Mouse (Mus musculus) intestine, embryonic 14.5 days (tissue): ENCODE measurements around the gene Ldb2. TPM values are rescaled to one million over a fixed set of nuclear protein-coding genes. Genes with fewer than 3 reads are reported as not detected.

Experiments
- ATAC-seq: fragments of 200-750 bp; cut with Nextera tagmentation; replicated peaks from 2 replicates; pipeline ENCODE4 v1.8.0; 2017; ENCODE audit warnings: low read depth, moderate number of reproducible peaks, moderate TSS enrichment, moderate library complexity; ENCODE audit not compliant: low FRiP score, low TSS enrichment
- DNase-seq: peaks from one replicate; pipeline ENCODE4 v3.0.0-alpha.2; 2018; ENCODE audit warnings: low spot score
- H3K27ac ChIP-seq: fragments of 300-500 bp; sonication (generic); 2 replicates; pipeline ENCODE4 v1.5.1; 2014; ENCODE audit warnings: low read depth, mild to moderate bottlenecking, control low read depth
- H3K27me3 ChIP-seq: fragments of 300-500 bp; sonication (generic); replicated peaks from 2 replicates; pipeline ENCODE4 v1.6.1; 2014; ENCODE audit warnings: low read length, control low read depth; ENCODE audit not compliant: control insufficient read depth, insufficient read depth
- H3K36me3 ChIP-seq: fragments of 300-500 bp; sonication (generic); 2 replicates; pipeline ENCODE4 v1.6.1; 2014; ENCODE audit warnings: low read length, control low read depth; ENCODE audit not compliant: control insufficient read depth, insufficient read depth
- H3K4me1 ChIP-seq: fragments of 300-500 bp; sonication (generic); replicated peaks from 2 replicates; pipeline ENCODE4 v1.6.1; 2014; ENCODE audit warnings: low read length, control low read depth, mixed read lengths; ENCODE audit not compliant: control insufficient read depth, insufficient read depth
- H3K4me2 ChIP-seq: fragments of 300-500 bp; sonication (generic); 2 replicates; pipeline ENCODE4 v1.6.1; 2014; ENCODE audit warnings: low read length
- H3K4me3 ChIP-seq: fragments of 300-500 bp; sonication (generic); 2 replicates; pipeline ENCODE4 v1.5.1; 2014; ENCODE audit warnings: low read depth, low read length, control low read depth, mixed read lengths
- H3K9ac ChIP-seq: fragments of 300-500 bp; sonication (generic); 2 replicates; pipeline ENCODE4 v1.6.1; 2014; ENCODE audit warnings: mild to moderate bottlenecking, low read length
- H3K9me3 ChIP-seq: fragments of 300-500 bp; sonication (generic); 2 replicates; pipeline ENCODE4 v1.6.1; 2016; ENCODE audit warnings: low read length, control low read depth; ENCODE audit not compliant: control insufficient read depth
- WGBS: fragments of 180-500 bp; shearing (Covaris S2); extraction: QIAGEN DNeasy Blood & Tissue Kit; methylation state at CpG from one replicate; pipeline ENCODE4 v1.1.7; 2014; 5-methylcytosine and 5-hydroxymethylcytosine counted together
- polyA plus RNA-seq: library from polyadenylated mRNA; unstranded; fragments of >200 nt; fragmentation: Nextera tagmentation; extraction: Ambion mirVana; gene quantifications from 2 replicates; pipeline ENCODE4 v1.2.1, GENCODE M21; 2014

Ldb2 gene
- polyA plus RNA-seq, 1 experiment from 2014 or later = 61.9 TPM

- no peak overlapping the region for H3K4me2 ChIP-seq
- DNase-seq (no peak), ATAC-seq (no peak)
- no peaks in the 10 kb centered on the region for H3K9me3 ChIP-seq
- WGBS = 76% methylated on average over 2 of the region's 2 CpGs
- H3K4me3 ChIP-seq = no peak overlapping the region
- 0 out of 2 replicates have a peak, but pooled peaks cover 8% of the 10 kb centered on the region for H3K36me3 ChIP-seq
- no peaks in the 10 kb centered on the region for H3K27me3 ChIP-seq
- no peak overlapping the region for H3K9ac ChIP-seq
- no peak overlapping the region for H3K27ac ChIP-seq
- H3K4me1 ChIP-seq = no peaks in the 10 kb centered on the region
Observed at GRCm38 (mm10) chr5:44538687-44539086, 260.8 kb downstream of the Ldb2 start.

- no peak overlapping the region for H3K4me2 ChIP-seq
- DNase-seq = no peak
- WGBS = 25% methylated on average over 5 of the region's 5 CpGs
- no peaks in the 10 kb centered on the region for H3K4me1 ChIP-seq
- no peak for ATAC-seq
- no peak overlapping the region for H3K4me3 ChIP-seq
- no peaks in the 10 kb centered on the region for H3K27me3 ChIP-seq
- 0 out of 2 replicates have a peak, but pooled peaks cover 8% of the 10 kb centered on the region for H3K36me3 ChIP-seq
- no peaks in the 10 kb centered on the region for H3K9me3 ChIP-seq
- H3K9ac ChIP-seq = no peak overlapping the region
- no peak overlapping the region for H3K27ac ChIP-seq
Observed at GRCm38 (mm10) chr5:44538000-44538395, 261.5 kb downstream of the Ldb2 start.

- no peak overlapping the region for H3K4me3 ChIP-seq
- H3K27me3 ChIP-seq = no peaks in the 10 kb centered on the region
- ATAC-seq (no peak), DNase-seq (no peak)
- no peak overlapping the region for H3K27ac ChIP-seq
- H3K4me2 ChIP-seq = no peak overlapping the region
- no peak overlapping the region for H3K9ac ChIP-seq
- H3K4me1 ChIP-seq = no peaks in the 10 kb centered on the region
- 96% methylated on average over 5 of the region's 5 CpGs for WGBS
- 0 out of 2 replicates have a peak, but pooled peaks cover 8% of the 10 kb centered on the region for H3K36me3 ChIP-seq
- H3K9me3 ChIP-seq = no peaks in the 10 kb centered on the region
Observed at GRCm38 (mm10) chr5:44537316-44537999, 262.0 kb downstream of the Ldb2 start.

- Histone ChIP-seq H3K9me3 (no peaks in the 10 kb centered on the region), H3K27me3 (no peaks in the 10 kb centered on the region), H3K9ac (no peak overlapping the region), H3K4me1 (no peaks in the 10 kb centered on the region; the same call in 1 of the 2 replicates), H3K4me3 (no peak overlapping the region), H3K36me3 (0 out of 2 replicates have a peak, but pooled peaks cover 8% of the 10 kb centered on the region), H3K27ac (no peak overlapping the region), H3K4me2 (no peak overlapping the region)
- no peak for DNase-seq
- ATAC-seq = no peak
- 51% methylated on average over 3 of the region's 3 CpGs for WGBS
Observed at GRCm38 (mm10) chr5:44529466-44529865, 270.0 kb downstream of the Ldb2 start.

- ATAC-seq = no peak
- no peaks in the 10 kb centered on the region for H3K9me3 ChIP-seq
- H3K27me3 ChIP-seq = no peaks in the 10 kb centered on the region
- H3K36me3 ChIP-seq = 0 out of 2 replicates have a peak, but pooled peaks cover 6% of the 10 kb centered on the region
- no peaks in the 10 kb centered on the region; the same call in 1 of the 2 replicates for H3K4me1 ChIP-seq
- no peak overlapping the region for H3K27ac ChIP-seq
- H3K4me3 ChIP-seq = no peak overlapping the region
- WGBS = 83% methylated on average over 1 of the region's 1 CpGs
- no peak for DNase-seq
- H3K9ac ChIP-seq = no peak overlapping the region
- H3K4me2 ChIP-seq = no peak overlapping the region
Observed at GRCm38 (mm10) chr5:44529001-44529400, 270.5 kb downstream of the Ldb2 start.

GRCm38 (mm10) chr5:44505221-44505620 lies 294.3 kb downstream of the Ldb2 start:
- WGBS = 88% methylated on average over 5 of the region's 5 CpGs
- H3K9ac ChIP-seq = no peak overlapping the region

GRCm38 (mm10) chr5:44504786-44505185 lies 294.7 kb downstream of the Ldb2 start:
- Histone ChIP-seq H3K27me3 (no peaks in the 10 kb centered on the region), H3K4me3 (no peak overlapping the region), H3K4me1 (no peaks in the 10 kb centered on the region), H3K9me3 (no peaks in the 10 kb centered on the region), H3K27ac (no peak overlapping the region), H3K9ac (no peak overlapping the region), H3K36me3 (no peaks in the 10 kb centered on the region), H3K4me2 (no peak overlapping the region)
- 69% methylated on average over 5 of the region's 5 CpGs for WGBS
- DNase-seq (no peak), ATAC-seq (no peak)

More at GRCm38 (mm10) chr5:44505221-44505620, 294.3 kb downstream of the Ldb2 start:
- no peaks in the 10 kb centered on the region for H3K27me3 ChIP-seq
- no peaks in the 10 kb centered on the region for H3K4me1 ChIP-seq
- no peak overlapping the region for H3K4me3 ChIP-seq
- ATAC-seq (no peak), DNase-seq (no peak)
- H3K9me3 ChIP-seq = no peaks in the 10 kb centered on the region
- H3K4me2 ChIP-seq = no peak overlapping the region
- H3K27ac ChIP-seq = no peak overlapping the region
- no peaks in the 10 kb centered on the region for H3K36me3 ChIP-seq

GRCm38 (mm10) chr5:44498229-44498628 lies 301.3 kb downstream of the Ldb2 start:
- H3K9me3 ChIP-seq = no peaks in the 10 kb centered on the region
- 91% methylated on average over 1 of the region's 1 CpGs for WGBS
- no peak overlapping the region for H3K4me2 ChIP-seq
- no peak overlapping the region for H3K27ac ChIP-seq
- no peaks in the 10 kb centered on the region for H3K4me1 ChIP-seq
- DNase-seq = no peak
- no peaks in the 10 kb centered on the region for H3K36me3 ChIP-seq
- no peak overlapping the region for H3K4me3 ChIP-seq
- no peak for ATAC-seq
- H3K27me3 ChIP-seq = no peaks in the 10 kb centered on the region
- H3K9ac ChIP-seq = no peak overlapping the region

- Histone ChIP-seq H3K4me3 (no peak overlapping the region), H3K27me3 (no peaks in the 10 kb centered on the region), H3K4me2 (no peak overlapping the region), H3K36me3 (no peaks in the 10 kb centered on the region), H3K9ac (no peak overlapping the region), H3K4me1 (no peaks in the 10 kb centered on the region), H3K9me3 (no peaks in the 10 kb centered on the region), H3K27ac (no peak overlapping the region)
- no peak for DNase-seq
- WGBS = 87% methylated on average over 3 of the region's 3 CpGs
- no peak for ATAC-seq
Observed at GRCm38 (mm10) chr5:44496854-44497253, 302.6 kb downstream of the Ldb2 start.
